8 mouse cellular contexts compared by ENCODE assay signal in the genomic region with DNA sequence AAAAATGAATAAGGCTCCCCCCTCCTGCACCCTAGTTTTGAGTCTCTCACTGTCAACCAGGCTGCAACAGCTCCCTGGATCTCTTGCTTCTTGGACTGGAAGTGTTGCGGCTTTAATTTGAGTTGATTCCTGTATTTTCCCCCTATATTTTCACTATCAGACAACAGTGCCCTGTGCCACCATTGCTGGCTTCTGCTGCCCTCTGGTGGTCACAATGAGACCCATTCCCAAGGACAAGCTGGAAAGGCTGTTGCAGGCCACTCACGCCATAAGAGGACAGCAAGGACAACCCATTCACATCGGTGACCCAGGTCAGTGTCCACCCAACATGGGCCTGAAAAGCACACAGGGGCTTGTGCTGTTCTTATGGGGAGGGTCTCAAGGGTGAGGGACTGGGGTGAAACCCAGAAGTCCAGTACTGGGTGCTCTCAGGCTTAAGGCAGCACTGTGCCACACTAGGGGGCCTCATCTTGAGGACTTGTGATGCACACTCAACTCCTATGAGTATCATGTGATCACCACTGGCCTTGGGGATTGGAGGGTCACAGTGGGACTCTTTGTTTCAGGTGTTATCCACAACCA.
DNase-seq lines count a peak whose midpoint lies in the region; ATAC-seq and TF ChIP-seq lines count a peak whose summit lies in the region.

No protein-coding gene starts in this region.

- peak; percentile 97 for DNase-seq in heart, adult 11 months
- peak; percentile 83 for DNase-seq in embryo, embryonic 11 days
- peak; percentile 67 to 80 for DNase-seq in gastrocnemius, postnatal 4 days (ENCODE audit: low spot score in 2 of 2)
- peak; percentile 84 for DNase-seq in kidney, adult 2 months
- DNase-seq in monocyte, adult 2 months (ENCODE audit: low read depth in 1 of 2, low spot score in 2 of 2): peak; percentile 28 to 55
- DNase-seq in spleen, postnatal 14 days (ENCODE audit: low spot score in 2 of 2): peak; percentile 44 to 73

- H3K27ac ChIP-seq in heart, embryonic 12.5 days (ENCODE audit: poor library complexity, severe bottlenecking): no peak overlapping the region
- H3K27ac ChIP-seq in kidney, adult 2 months (ENCODE audit: insufficient read depth, low read depth, low read length): no peak overlapping the region
- no peak overlapping the region for H3K27ac ChIP-seq in limb, embryonic 12.5 days

- no peaks in the 10 kb centered on the region for H3K36me3 ChIP-seq in heart, embryonic 12.5 days
- no peaks in the 10 kb centered on the region; the same call in 1 of the 2 replicates for H3K36me3 ChIP-seq in kidney, adult 2 months (ENCODE audit: control insufficient read depth, insufficient read depth, low read length)
- H3K36me3 ChIP-seq in limb, embryonic 12.5 days: no peaks in the 10 kb centered on the region

- H3K9ac ChIP-seq in heart, embryonic 12.5 days: no peak overlapping the region
- H3K9ac ChIP-seq in limb, embryonic 12.5 days (replicated peaks): no peak overlapping the region

- no peaks in the 10 kb centered on the region for H3K27me3 ChIP-seq in heart, embryonic 12.5 days (replicated peaks)
- H3K27me3 ChIP-seq in kidney, adult 2 months (replicated peaks; ENCODE audit: control insufficient read depth, insufficient read depth, low read length): no peaks in the 10 kb centered on the region
- H3K27me3 ChIP-seq in limb, embryonic 12.5 days: no peaks in the 10 kb centered on the region

- H3K4me2 ChIP-seq in heart, embryonic 12.5 days: no peak overlapping the region
- H3K4me2 ChIP-seq in limb, embryonic 12.5 days: no peak overlapping the region

- peaks cover 9% of the 10 kb centered on the region; the same call in 1 of the 2 replicates for H3K4me1 ChIP-seq in heart, embryonic 12.5 days (replicated peaks)
- H3K4me1 ChIP-seq in kidney, adult 2 months (ENCODE audit: control insufficient read depth, insufficient read depth, low read length): no peaks in the 10 kb centered on the region
- no peaks in the 10 kb centered on the region for H3K4me1 ChIP-seq in limb, embryonic 12.5 days (replicated peaks)

- TF ChIP-seq POLR2A in kidney, adult 2 months (IDR thresholded peaks at IDR 0.05; ENCODE audit: low read depth, low read length): no peak

- WGBS in heart, embryonic 12.5 days: 31% methylated on average over 3 of the region's 3 CpGs
- WGBS in kidney, adult 2 months: 8% methylated on average over 3 of the region's 3 CpGs
- 25% methylated on average over 3 of the region's 3 CpGs for WGBS in limb, embryonic 12.5 days

- no peak for ATAC-seq in heart, embryonic 12.5 days (ENCODE audit: insufficient number of reproducible peaks, low FRiP score)
- ATAC-seq in limb, embryonic 12.5 days (ENCODE audit: insufficient number of reproducible peaks, insufficient read depth, low FRiP score, low TSS enrichment, low read depth): peak; percentile 51; the same call in 1 of the 2 replicates

- H3K9me3 ChIP-seq in heart, embryonic 12.5 days (replicated peaks): no peaks in the 10 kb centered on the region
- no peaks in the 10 kb centered on the region for H3K9me3 ChIP-seq in limb, embryonic 12.5 days

- peak; percentile 97 for TF ChIP-seq CTCF in kidney, adult 2 months (conservative IDR thresholded peaks at IDR 0.05; ENCODE audit: insufficient read depth, insufficient read length, low read depth, low read length)

- no peak overlapping the region for H3K4me3 ChIP-seq in heart, embryonic 12.5 days
- no peak overlapping the region for H3K4me3 ChIP-seq in kidney, adult 2 months (ENCODE audit: insufficient read depth, low read depth, low read length)
- no peak overlapping the region for H3K4me3 ChIP-seq in limb, embryonic 12.5 days (replicated peaks)

Comparison
In these comparisons a context has a peak if more than half of its experiments do, and no peak if none do; other contexts are left out.
1. DNase-seq: peak in every context shown above with its lines; median percentile 97 in heart, adult 11 months; 84 in kidney, adult 2 months; 83 in embryo, embryonic 11 days; 74 in gastrocnemius, postnatal 4 days; 58 in spleen, postnatal 14 days; 42 in monocyte, adult 2 months.